Mouse (Mus musculus): Measurements from ENCODE around the gene Ncam1.

Ncam1 gene

DNA sequence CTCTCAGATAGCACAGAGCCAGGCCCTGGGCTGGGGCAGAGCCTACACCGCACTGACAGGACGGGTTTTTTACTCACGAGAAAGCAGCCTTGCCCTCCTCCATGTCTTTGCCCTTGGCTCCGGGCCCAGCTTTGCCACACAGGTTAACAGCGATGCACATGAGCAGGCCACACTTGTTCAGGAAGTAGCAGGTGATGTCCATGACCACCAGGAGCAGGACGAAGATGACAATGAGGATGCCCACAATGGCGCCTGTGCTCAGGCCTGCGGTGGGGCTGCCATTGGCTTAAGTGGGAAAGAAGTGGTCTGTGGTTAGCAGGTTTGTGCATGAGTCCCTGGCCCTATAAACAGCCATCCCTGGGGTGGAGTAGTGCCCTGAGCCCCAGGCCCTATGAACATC is 289.1 kb downstream of the Ncam1 start:
- no peak for DNase-seq (ENCODE audit: low read depth, low spot score)

DNA sequence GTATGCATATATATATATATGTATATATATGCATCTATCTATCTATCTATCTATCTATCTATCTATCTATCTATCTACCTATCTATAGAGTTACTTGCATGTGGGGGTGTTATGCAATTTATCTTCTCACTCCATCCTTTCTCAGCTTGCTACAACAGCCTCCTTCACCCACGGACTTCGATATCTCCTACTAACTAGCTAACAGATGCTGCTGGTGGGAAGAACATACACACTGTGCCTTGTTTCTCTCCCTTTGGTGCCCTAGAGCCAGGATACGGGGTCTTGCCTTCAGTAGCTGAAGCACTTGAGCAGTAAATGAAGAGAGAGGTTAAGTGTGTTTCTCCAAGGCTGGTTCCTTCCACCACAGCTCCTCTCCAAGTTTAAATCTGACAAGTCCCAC is 289.6 kb downstream of the Ncam1 start:
- no peak for DNase-seq (ENCODE audit: low read depth, low spot score)

DNA sequence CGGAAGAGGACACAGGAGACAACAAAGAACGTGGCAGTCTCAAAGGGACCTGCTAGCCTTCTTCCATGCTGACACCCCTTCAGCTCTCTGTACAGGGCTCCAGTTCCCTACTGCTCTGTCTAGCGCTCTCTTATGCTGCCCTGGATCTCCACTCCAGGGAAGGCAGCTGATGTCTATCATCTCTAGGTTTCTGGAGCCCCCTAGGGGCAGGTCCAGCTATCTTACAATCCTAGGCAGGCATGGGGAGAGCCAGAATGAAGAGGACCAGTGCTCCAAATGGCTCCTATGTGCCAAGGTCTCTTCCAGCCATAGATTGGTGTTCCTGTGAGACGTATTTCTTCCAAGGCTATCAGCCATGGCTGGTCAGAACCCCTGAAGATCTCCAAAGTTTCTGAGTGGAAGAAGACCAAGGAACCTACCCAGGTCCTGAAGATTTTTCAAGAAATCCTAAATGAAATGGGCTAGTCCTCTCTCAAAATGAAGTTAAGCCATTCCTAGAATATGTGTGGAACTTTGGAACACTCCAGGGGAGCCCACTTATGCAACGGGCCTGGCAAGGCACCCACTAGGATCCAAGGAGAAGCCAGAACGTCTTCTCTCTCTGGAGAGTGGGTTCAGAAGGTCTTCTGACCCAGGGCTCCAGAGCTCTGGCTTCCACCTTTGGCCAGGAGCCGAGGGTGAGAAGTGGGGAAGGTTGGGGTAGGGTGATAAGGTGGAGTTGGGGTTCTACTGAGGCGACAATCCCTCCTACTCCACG is 290.7 kb downstream of the Ncam1 start:
- no peak for DNase-seq (ENCODE audit: low read depth, low spot score)

DNA sequence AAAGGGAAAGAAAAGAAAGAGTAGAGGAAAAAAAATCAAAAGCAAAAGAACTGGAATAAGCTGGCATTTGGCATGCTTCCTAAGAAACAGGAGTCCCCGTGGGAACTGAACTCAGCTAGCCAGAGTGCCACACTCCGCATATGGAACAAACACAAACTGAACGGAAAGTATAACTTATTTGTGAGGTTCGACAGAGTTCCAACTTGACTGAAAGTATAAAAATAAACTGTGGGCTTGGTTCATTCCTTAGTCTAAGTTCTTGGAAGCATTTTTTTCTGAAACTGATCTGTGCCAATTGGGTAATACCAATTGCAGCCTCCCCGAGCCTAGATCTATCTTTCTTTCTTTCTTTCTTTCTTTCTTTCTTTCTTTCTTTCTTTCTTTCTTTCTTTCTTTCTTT is 294.1 kb downstream of the Ncam1 start:
- DNase-seq (ENCODE audit: low read depth, low spot score) = no peak

DNA sequence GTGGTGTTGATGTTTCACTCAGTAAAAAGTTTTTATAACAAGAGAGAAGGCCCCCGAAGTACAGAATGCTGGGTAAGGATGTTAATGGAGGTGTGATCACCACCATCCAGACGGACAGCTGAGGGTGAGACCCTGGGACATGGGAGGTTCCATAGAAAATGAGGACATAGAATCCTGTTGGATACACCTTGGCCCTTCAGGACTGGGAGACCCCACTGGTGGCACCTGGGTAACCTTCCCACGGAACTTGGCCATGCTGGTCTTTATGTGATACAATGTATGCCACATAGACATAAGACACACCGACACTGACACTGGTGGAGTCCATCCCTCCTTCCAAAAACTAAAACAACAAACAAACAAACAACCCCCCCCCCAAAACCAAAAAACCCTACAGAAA is 296.5 kb downstream of the Ncam1 start:
- DNase-seq (ENCODE audit: low read depth, low spot score) = no peak

DNA sequence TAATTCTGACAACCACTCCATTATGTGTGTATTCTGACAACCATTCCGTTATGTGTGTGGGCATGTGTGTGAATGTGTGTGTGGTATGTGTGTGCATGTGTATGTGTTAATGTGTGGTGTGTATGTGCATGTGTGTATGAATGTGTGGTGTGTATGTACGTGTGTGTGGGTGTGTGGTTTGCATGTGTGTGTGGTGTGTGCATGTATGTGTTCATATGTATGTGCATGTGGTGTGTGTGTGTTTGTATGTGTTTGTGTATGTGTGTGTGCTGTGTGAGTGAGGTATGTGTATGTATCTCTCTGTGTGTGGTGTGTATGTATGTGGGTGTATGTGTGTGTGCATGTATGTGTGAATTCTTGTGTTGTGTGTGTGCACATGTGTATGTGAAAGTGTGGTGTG is 298.8 kb downstream of the Ncam1 start:
- DNase-seq (ENCODE audit: low read depth, low spot score) = no peak

DNA sequence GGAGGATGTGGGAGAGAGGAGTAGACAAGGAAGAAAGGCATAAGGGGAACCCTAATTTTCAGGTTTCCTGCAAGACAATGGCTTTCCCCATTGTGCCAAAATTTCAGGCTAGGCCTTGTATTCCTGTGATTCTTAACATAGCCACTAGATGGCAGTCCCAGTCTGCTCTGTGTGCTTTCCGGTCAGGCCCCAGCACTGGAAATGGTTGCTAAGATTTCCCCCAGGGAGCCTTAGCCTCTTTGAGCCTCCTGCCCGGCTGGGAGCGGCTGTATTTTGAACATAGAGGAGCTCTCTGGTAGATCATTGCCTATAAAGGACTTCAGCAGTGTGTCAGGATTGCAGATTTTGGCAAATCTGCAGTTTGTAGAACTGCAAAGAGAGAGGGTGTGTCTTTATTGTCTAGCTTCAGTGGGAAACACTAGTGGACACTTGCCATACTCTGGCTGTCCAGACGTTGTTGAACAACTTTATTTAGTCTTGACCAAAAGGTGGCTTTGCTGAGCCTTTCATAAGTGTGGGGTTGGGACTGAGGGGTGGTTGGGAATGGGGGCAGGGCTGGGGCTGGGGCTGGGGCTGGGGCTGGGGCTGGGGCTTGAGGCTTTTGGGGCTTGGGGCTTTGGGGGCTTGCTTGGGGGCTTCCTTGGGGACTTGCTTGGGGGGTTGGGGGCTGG is 304.6 kb downstream of the Ncam1 start:
- peak; percentile 74 for DNase-seq (ENCODE audit: low read depth, low spot score)

DNA sequence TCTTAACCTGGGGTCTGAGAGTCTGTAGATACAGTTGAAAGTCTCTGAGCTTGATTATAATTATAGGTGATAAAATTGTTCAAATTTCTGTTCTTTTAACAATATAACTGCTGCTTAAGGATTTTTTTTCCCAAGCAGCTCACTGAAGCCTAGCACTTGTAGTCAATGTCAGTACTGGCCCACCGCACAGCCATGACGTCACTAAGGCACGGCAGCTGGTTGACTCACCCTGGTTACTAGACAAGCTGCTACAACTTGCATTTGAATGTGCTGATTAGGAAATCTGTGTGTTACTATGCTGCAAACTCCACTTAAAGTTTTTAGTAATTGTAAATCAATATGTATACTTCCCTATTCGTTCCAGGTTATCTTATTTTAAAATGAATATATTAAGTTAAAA is 308.1 kb downstream of the Ncam1 start:
- no peak for DNase-seq (ENCODE audit: low read depth, low spot score)

DNA sequence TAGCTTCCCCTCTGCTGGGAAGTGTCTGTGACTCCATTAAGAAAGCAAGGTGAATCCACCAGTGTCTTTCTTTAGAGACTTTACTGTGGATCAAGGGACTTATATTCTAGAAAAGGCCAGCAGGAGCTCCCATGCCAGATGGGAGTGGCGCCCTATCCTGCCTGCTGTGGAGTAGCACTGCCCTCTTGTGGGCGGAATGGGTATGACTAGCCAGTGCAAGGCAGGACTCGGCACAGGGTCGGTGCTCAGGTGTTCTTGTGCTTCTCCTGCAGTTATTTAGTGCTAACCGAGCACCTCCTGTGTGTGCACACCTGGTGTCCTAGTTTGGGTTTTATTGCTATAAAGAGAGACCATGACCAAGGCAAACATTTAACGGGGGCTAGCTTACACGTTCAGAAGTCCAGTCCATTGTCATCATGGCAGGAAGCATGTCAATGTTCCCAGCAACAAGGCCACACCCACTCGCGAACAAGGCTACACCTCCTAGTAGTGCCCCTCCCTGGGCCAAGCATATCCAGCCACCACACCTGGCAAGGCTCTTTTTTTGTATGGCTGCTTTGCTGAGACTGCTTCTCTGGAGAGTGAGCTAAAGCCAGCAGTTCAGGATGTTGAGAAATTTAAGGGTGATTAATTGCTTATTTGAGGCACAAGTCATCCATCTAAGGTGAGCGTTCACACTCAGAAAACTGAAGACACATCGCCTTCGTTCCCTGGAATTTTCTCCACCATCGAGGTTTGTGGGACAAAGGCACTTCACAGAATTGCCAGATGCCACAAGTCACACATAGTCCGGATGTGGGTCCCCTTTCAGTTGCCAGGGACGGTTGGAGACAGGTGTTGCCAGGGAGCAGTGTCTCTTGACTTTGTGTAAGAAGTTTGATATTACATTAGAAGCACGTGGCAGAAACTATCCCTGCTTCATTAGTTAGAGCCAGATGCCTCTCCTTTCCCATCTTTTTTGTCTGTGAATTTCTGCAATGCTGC is 309.5 kb downstream of the Ncam1 start:
- DNase-seq (ENCODE audit: low read depth, low spot score) = peak; percentile 60

DNA sequence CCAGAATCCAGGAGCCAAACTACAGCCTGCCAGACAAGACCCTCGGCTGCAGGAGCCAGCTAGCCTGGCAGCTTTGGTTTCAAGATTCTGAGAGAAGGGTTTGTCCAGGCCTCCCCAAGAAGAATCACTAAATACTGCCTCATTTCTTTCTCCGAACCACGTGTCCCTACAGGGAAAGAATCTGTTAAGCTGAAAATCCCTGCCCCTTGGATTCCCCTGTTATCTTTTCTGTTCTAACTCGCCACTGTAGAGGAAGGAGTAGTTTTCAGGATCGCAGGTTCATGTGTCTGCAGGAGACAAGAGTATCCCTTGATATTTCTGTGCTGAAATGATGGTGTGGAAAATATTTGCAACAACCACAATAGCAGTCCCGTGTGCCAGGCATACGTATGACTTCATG is 310.5 kb downstream of the Ncam1 start:
- DNase-seq (ENCODE audit: low read depth, low spot score) = no peak

DNA sequence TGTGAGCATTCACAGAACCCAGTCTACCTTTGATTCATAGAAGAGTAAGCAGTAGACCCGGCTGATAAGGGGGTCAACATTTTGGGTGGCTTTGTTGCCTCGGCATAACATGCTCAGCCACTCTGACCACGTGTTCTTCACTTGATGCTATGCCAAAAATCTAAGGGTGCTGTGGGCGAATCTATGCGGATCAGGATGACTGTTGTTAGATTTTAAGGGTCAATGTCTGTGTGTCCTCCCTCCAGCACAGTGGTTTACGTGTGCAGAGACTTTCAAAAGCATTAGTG is 311.1 kb downstream of the Ncam1 start:
- no peak for DNase-seq (ENCODE audit: low read depth, low spot score)

DNA sequence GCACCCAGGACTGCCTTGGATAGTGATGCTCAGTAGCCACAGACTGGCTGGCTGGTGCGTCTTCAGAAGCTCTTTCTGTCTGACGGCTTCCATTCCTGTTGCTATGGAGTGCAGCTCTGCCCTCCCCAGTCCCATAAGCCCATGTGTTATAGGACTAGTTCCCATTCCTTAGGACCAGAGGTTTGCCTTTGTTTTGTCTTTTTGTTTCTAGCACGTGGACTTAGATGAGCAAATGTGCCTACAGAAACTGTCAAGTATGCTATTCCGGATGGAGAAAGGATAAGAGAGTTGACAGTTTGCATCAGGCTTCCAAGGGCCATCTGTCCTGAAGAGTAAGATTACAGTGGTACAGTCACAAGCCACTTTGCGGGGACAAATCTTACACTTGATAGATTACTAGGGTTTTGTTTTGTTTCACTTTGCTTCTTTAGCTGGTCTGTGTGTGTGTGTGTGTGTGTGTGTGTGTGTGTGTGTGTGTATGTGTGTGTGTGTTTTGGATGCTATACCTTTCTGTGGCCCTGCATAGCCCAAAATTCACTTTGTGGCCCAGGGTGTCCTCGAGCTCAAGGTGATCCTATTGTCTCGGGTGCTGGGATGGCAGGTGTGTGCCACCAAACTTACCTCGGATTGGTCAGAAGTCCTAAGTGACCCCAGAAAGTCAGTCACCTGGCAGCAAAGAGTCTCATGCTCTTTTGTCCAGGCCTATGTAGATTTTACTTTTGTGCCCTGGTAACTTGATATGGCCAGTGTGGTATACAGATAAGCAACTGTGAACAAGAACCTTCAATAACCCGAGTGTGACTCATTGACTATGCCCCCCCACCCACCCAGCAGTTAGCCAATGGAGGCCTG is 311.7 kb downstream of the Ncam1 start:
- no peak for DNase-seq (ENCODE audit: low read depth, low spot score)

DNA sequence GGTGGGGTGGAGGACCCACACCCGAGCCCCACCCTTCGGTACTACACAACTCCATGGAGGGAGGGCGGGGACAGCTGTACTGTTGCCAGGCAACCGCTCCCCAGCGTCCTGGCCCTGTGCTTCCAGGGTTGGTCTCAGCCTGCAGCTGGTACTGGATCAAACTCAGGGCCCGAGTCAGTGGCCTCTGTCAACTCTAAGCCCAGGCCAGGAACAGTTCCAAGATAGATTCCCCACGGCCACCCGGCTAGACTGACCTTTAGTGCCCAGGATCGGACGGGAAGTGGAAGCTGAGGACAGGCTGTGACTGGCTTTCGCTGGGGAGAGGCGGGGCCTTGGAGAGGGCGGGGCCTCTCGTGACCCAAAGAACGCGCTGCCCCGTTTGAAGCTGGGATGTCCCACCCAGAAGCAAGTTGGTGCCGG is 312.8 kb downstream of the Ncam1 start, which contains the start of gene Ttc12:
Gene Ttc12 (minus strand): TSS at position 334 of the 420 bp plus-strand sequence.
- DNase-seq (ENCODE audit: low read depth, low spot score) = peak; percentile 67

DNA sequence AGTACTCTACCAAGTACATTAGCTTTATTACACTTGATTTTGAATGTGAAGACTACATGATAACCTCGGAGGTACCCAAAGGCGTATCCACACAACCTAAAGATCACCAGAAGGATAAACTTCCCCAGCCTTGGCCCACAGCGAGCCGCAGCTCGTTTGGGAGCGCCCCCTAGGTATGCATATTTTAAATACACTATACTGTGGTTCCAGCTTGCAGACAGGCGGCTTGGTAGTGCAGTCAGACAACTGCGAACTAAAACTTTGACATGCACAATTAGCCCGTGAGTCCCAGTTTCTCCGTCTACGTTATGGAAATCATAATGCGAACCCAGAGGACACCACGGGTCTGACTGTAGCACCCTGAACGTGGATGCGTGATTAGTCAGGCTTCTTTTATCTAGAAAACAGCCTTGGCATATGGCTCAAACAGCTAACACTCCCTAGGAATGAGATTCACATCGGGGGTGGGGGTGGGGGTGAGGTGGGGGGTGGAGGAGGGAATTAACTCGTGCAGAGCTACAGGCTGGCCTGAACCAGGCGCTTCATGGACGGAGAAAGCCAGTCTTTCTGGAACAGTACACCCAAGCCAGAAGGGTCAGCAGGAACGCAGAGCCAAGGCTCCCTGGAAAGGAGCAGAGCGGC is 313.4 kb downstream of the Ncam1 start:
- DNase-seq (ENCODE audit: low read depth, low spot score) = no peak

DNA sequence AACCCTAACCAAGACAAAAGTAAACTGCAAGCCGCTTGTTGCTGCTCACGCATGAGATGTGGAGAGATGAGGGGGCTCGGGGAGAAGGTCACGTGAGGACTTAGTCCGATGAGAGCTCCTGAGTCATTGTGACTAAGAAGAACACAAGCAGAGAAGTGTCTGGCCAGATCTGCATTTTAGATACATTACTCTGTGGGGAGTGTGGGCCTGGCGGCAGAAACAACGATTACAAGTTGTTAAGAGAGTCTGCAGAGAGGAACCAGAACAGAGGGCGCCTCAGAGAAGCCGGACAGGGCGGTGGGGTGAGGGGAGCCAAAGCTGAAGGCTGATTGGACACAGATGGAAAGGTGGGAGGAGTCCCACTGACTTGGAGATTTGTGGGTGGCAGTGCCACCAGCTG is 315.4 kb downstream of the Ncam1 start:
- no peak for DNase-seq (ENCODE audit: low read depth, low spot score)

DNA sequence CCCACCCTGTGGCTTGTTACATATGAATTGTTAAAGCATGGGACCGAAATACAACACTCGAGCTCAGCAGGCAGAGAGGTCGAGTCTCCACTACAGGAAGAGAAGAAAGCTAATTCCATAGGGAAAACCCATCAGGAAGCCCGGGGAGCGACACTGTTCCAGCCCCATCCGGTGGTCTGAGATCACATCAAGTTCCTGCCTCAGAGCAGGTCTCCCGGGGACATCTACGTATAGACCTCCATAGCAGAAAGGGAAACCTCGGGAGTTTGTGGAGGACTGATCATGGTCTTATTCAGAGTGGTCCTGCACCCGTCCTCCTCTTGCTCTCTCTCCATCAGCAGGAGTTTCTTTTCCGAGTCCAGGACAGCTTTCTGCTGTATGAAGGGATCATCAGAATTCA is 326.6 kb downstream of the Ncam1 start:
- no peak for DNase-seq (ENCODE audit: low read depth, low spot score)

DNA sequence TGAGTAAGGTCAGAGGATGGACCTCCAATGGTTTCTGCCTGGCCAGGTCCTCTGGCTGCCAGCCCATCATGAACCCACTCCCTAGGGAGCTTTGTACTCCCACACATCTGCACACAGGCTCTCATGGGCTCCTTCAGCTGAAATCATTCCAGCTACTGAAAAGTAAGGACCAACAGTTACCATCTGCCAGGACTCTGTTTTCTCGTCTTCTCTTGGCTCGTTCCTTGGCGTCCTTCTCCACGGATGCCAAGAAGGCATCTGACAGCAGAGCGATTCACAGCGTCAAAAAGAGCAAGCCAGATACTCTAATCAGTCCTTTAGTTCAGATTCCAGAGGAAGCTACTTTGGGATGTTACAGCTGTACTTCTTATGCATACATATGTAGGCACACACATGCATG is 327.8 kb downstream of the Ncam1 start:
- DNase-seq (ENCODE audit: low read depth, low spot score) = no peak

DNA sequence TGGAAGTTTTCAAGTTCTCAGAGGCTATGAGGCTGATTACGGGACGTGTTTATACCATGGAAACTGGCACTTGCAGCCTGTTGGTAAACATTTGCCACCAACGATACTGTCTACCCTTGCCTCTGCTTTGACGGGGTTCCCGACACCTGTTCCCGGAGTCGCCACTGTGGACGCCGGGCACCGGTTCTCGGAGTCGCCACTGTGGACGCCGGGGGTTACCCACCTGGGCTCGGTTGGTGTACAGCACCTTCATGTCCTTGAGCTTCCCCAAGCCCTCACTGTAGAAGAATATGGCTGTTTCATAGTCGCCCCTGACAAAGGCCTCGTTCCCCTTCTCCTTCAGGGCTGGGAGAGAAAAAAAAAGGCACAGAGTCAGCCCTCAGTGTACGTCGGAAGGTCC is 328.7 kb downstream of the Ncam1 start:
- no peak for DNase-seq (ENCODE audit: low read depth, low spot score)

DNA sequence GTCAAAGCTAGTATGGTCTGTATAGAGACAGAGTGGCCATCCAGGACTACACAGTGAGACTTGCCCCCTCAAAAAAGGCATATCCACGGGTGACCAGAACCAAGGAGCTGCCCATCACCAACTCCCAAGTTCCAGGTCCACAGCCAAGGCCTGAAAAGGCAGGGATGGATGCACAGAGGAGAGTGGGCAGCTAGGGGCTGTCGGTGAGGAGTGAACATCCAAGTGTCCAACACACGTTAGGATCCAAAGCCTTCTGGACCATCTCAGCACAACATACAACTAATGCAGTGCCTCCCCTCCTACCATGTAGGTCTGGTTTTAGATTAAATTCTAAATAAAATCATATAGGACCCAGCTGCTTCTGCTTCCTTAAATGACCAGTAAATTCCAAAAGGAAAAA is 342.6 kb downstream of the Ncam1 start:
- no peak for DNase-seq (ENCODE audit: low read depth, low spot score)

DNA sequence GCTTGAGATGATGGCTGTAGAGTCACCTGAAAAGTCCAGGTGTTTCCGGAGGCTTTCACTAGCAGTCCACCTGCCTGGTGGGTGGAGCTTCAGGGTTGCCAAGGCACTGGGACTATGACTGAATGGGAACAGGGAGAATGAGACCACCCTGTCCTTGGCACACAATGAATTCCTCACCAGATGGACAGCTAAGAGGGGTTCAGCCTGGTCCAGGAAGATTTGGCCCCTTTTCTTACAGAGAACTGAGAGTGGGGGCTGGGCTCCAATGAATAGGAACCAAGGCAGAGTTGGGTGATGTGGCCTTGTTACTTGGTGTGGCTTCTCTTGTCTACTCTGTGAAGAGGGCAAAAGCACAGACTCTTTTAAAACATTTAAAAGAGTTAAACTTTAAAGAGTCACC is 346.3 kb downstream of the Ncam1 start:
- no peak for DNase-seq (ENCODE audit: low read depth, low spot score)

All from embryo, embryonic 11.5 days (tissue).